Mouse (Mus musculus) embryonic fibroblast, embryonic 13.5 days (primary cell): ENCODE data around the gene Ddx28.

ENCODE experiments used
- CTCF ChIP-seq: IDR thresholded peaks from 2 replicates; pipeline ENCODE4 v1.5.1; 2011; ENCODE audit warnings: mild to moderate bottlenecking, control low read depth, low read length, moderate library complexity, borderline replicate concordance; ENCODE audit not compliant: insufficient read depth
- POLR2A ChIP-seq: IDR thresholded peaks from 2 replicates; pipeline ENCODE4 v1.6.1; 2011; ENCODE audit warnings: low read depth, mild to moderate bottlenecking, control low read depth, low read length, moderate library complexity

DNA sequence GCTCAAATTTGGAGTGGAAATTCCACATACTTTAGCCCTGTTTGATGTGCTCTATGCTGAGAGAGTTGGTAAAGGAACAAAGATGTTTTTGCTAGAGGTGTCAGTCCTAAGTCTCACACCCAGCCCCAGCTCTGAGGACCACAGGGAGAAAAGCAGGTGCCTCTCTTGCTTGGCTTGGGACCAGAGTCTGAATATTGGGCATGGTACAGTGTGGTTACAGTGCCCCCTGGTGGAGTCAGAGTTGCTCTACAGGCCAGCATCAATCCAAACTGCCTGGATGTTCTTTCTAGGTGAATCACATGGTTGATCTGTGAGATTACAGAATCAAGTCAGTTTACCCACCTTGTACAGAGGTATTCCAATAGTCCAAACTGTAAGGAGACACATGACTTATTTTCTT lies 10.8 kb upstream of the Ddx28 start:
- TF ChIP-seq CTCF (peak; percentile 84), POLR2A (no peak)
